Mouse (Mus musculus) heart, postnatal 0 days (tissue): ENCODE data around the gene Zfp292.

Experiments used
- CTCF ChIP-seq: IDR thresholded peaks from 2 replicates; pipeline ENCODE4 v1.5.1; 2016; ENCODE audit warnings: antibody characterized with exemption, control low read depth, low read depth
- EP300 ChIP-seq: IDR thresholded peaks from 2 replicates; pipeline ENCODE4 v1.6.1; 2016; ENCODE audit warnings: antibody characterized with exemption, low read depth

GRCm38 (mm10) chr4:34861438-34861837, 21.3 kb downstream of the Zfp292 start:
- no peak for TF ChIP-seq CTCF
- TF ChIP-seq EP300, result no peak
